Mouse (Mus musculus) right cerebral cortex, postnatal 25 days (tissue): ENCODE measurements around the gene Rps5.
A peak's percentile ranks its signal among the peaks of the same experiment; 100 is the strongest.
"Not testable (repeated sequence)": the region's sequence is repeated elsewhere in the genome, so short reads cannot be mapped to it uniquely, and the experiment has no call there.

ENCODE experiments used
- DNase-seq: peaks from one replicate; pipeline ENCODE4 v3.0.0; 2022

The Rps5 gene

DNA sequence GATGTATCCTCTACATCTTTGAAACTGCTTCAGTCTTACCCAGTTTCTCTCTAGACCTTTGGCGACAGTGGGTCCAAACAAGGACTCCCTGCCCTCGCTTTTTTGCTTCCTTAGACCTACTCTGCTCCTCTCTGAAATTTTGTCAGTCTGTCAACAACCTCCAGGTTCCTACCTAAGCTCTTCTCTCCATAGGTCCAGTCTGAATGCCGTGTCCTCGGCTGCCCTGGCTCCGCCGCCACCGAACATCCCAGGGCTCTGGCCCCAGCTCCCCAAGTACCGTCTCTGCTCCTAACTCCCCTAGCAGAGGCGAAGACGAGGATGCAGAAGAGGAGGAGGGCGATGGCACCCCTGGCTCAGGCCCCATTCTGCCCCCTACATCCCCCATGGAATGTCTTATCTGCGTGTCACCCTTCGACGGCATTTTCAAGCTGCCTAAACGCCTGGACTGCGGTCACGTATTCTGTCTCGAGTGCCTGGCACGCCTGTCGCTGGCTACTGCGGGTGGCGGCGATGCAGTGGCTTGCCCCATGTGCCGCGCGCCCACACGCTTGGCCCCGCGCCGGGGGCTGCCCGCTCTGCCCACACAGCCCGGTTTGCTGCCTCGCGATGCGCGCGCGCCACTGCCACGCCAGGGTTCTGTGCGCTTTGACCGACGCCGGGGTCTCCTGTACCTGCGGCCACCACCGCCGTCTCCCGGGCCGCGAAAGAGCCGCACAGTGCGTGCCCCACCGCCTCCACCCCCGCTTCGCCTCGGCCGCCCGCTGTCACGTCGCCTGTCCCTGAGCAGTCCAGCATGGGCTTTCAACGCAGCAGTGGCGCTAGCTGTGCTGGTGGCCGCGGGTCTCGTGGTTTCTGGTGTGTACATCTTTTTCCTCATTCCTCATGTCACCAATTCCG is 5.9 kb downstream of the Rps5 start:
- DNase-seq, result peak; percentile 43

DNA sequence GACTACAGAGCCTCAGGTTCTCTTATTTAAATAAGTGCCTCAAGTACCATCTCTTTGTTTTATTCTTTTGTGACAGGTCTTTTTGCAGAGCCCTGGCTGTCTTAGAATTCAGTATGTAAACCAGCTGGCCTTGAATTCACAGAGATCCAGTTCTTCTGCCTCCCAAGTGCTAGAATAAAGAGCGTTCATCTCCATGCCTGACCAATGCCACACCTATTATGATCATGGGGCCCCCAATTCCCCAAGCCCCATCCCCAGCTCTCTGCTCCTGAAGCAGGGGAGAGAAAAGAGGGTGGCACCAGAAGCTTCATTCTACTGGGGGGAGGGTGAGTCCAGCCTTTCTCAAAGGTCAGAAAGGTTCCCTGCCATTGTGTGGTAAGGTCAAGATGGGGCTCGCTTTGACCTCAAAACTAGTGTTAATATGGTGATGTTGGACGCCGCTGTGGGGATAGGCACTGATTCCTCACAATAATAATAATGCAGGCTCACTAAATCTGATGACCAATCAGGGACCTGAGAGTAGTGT is 11.6 kb downstream of the Rps5 start:
- no peak for DNase-seq

DNA sequence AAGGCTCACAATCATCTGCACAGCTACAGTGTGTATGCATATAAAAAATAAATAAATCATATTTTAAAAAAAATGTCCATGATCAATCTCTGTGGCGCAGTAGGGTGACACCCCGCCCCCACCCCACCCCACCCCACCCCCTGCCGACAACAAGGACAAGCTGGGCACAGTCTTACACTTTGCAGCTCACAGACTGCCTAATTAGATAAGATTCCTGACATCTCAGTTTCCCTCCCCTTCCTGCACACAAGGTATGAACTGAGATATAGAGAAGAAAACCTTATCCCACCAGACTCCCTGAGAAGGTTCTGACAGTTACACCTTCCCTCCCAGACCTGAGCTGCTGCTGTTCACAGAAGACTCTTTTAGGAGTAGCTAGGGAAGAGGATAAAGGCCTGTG is 12.7 kb downstream of the Rps5 start:
- DNase-seq, result no peak

DNA sequence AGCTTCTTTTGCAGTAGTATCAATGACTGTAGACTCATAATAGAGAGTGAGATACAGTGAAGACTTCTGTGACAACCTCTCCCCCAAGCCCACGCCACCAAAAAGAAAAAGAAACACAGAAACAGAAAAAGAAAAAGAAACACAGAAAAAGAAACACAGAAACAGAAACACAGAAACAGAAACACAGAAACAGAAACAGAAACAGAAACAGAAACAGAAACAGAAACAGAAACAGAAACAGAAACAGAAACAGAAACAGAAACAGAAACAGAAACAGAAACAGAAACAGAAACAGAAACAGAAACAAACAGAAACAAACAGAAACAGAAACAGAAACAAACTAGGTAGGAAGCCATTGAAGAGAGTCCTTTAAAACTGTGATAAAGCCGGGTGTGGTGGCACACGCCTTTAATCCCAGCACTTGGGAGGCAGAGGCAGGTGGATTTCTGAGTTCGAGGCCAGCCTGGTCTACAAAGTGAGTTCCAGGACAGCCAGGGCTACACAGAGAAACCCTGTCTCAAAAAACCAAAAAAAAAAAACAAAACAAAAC is 15.2 kb downstream of the Rps5 start:
- DNase-seq, result not testable (repeated sequence)

DNA sequence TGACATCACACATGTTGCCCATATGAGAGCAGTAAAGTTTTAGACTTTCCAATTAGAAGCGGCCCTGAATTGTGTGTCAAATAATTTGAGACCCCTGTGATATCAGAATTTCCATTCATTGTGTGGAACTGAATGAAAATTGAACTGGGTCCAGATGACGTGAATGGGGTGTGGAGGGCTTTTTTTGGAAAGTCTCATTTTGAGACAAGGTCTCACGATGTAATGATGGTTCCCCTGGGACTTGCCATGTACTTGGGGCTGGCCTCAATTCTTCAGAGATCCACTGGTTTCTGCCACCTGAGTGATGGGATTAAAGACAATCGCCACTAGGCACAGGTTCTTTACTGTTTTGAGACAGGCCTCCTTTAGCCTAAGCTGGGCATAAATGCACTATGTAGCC is 18.5 kb downstream of the Rps5 start:
- DNase-seq, result no peak

DNA sequence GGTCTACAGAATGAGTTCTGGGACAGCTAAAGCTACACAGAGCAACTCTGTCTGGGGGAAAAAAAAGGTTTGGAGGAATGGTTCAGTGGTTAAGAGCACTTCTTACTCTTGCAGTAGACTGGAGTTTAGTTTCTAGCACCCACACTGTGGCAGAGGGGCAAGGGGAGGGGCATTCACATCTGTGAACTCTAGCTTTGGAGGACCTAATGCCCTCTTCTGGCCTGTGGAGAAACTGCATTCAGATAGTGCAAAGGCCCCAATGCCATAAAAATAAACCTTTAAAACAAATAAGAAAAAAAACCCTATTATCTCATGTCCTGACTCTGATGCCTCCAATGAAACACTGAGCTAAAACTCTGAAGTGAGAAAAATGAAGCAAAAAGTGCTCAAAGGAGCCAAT is 21.4 kb downstream of the Rps5 start:
- no peak for DNase-seq

DNA sequence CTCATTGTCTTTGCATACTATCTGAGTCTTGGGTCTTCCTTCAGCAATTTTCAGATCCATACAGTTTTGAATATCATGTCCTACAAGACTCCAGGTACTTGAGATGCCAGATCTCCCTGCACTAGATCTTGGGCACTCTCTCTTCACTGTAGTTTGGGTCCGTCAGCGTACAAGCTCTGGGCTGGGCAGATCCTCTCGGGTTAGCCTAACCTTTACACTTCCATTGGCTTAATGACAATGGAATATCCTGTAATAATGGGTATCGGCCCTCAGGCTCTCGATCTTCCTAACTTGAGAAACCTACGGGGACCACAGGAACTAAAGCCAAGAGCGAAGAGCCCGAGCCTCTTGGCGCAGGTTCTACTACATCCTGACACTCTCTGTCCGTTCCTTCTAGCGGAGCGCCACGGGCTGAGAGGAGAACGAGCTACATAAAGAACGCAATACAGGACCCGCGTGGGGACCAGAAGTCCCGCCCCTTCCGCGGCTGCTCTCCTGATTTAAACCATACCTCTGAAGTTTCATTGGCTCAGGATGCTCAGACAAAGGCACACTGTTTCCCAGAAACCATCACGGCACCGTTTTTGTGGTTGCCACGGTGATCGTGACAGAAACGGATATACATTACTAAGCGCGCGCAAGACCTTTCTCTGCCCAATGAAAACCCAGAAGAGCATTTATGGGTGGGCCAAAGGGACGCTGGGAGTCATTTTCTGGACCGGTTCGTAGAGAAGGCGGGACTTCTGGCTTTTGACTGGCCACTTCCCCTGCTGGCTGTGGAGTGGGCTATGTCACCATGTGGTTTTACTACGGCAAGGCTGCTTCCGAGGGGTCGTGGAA is 27.2 kb downstream of the Rps5 start:
- DNase-seq, result peak; percentile 94

DNA sequence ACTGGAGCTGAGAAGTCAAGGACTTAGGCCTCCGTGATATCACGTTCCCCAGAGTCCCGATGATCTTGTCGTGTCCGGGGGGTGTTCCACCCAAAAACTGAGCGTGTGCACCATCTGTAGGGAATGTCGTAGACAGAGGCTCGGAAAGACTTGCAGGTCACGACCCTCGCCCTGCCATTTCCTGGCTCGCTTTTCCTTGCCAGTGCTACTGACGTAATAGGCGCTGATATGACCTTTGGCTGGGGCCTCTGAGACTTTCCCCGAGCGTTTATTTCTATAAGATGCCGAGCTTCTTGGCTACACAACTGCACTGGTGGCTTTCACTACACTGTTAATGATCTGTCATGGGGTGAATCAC is 27.8 kb downstream of the Rps5 start:
- DNase-seq, result no peak

DNA sequence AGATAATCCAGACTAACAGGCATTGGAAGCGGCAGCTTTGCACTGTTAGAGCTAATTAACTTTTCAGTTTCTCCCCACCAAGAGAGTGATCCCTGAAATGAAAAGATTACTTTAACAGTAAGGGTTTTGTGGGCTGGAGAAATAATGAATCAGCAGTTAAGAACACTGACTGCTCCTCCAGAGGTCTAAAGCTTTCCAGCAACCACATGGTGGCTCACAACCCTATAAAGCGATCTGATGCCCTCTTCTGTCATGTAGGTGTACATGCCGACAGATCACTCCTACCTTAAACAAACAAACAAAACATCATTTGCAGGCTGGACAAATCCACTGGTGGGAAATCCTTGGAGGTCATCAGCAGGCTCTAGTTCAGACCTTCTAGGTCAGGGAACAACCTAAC is 32.8 kb downstream of the Rps5 start:
- no peak for DNase-seq

DNA sequence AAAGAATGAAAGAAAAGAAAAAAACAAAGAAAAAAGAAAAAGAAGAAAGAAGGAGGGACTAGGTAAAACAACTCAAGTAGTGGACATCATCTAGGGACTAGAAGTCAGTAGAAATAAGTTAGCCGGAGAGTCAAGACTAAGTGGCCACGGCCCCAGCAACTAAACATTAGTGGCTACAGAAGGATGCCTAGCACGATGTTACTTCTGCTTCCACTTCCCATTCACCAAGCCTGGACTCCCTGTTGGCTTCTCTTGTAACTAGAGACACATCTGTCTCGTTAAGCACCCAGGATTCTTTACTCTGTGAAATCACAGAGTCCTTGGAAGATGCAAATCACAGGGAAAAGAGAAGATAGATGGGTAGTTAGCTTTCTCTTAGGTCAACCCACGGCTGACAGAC is 35.4 kb downstream of the Rps5 start:
- no peak for DNase-seq

DNA sequence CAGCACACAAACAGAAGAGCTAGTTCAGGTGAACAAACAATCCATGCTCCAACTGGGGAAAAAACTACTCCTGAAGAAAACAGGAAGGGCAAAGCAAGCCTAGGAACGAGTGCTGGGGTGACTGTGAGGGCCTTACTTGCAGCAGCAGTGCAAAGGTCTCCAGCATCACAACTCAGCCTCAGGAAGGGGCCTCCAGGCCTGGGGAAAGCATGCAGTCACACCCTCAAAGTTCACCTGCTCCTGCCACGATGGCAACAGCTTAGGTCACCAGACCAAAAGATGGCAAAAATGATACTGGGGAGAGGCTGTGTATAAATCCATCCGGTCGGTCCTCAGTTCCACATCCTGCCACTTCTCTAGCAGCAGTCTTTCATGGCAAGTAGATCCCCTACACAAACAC is 36.9 kb downstream of the Rps5 start:
- DNase-seq, result no peak

DNA sequence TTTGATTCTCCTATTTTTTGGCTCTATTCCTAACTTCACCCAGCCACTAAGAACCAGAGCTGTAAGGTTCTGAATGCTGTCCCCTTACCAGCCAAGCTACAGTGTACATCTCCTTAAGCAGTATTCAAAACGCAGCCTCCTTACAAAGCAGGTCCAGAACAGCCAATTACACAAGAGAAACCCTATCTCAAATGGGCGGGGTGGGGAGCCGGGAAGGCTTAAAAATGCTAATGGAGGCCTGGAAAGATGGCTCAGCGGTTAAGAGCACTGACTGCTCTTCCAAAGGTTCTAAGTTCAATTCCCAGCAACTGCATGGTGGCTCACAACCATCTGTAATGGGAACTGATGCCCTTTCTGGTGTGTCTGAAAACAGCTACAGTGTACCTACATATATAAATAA is 37.6 kb downstream of the Rps5 start:
- no peak for DNase-seq

DNA sequence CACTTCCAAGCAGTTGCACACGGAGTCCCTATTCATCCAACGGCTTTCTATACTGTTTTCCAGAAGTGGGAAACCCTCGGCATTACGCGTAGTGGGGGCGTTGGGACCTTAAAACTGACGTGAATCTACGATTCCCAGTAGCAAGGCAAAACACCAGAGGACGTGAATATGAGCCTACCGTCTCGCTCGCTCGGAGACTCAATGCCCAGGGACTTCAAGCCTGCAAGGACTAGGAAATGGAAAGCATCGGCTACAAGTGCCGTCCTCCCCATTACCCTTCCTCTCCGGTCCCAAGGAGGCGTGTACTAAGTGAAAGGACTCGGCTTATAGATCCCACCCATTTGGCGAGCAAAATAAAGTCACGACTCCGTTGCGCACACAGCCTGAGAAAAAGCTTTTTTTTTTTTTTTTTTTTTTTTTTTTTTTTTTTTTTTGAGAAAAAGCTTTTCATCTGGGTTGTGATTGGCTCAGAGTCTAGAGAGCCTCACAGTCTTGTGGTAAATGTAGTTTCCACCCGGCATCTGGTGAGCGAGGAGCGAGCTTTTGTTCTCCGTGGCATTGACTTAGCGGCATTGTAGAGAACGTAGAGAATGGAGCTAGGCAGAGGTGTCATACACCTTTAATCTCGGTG is 39.5 kb downstream of the Rps5 start:
- DNase-seq, result peak; percentile 45

DNA sequence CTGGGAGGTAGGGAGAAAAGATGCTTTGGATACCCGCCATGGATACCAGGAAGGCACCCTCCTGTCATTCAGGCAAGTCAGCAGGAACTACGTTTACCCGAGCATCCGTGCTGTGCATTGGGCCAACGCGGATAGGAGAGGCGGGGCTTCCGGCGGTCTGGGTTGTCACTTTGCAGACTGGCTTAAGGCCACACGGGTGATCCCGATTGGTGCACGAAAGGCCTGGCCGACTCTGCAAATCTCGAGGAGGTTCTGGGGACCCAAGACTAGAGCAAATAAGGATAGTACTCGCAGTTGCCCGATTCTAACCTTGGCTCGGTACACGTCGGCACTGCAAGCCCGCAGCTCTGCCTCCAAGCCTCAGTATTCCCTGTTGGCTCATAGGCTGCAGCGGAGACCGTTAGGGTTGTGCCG is 43.6 kb downstream of the Rps5 start, which contains the start of gene Zfp324:
TSS of gene Zfp324 (plus strand) at position 161 of the 414 bp plus-strand sequence.
- DNase-seq, result peak; percentile 91

DNA sequence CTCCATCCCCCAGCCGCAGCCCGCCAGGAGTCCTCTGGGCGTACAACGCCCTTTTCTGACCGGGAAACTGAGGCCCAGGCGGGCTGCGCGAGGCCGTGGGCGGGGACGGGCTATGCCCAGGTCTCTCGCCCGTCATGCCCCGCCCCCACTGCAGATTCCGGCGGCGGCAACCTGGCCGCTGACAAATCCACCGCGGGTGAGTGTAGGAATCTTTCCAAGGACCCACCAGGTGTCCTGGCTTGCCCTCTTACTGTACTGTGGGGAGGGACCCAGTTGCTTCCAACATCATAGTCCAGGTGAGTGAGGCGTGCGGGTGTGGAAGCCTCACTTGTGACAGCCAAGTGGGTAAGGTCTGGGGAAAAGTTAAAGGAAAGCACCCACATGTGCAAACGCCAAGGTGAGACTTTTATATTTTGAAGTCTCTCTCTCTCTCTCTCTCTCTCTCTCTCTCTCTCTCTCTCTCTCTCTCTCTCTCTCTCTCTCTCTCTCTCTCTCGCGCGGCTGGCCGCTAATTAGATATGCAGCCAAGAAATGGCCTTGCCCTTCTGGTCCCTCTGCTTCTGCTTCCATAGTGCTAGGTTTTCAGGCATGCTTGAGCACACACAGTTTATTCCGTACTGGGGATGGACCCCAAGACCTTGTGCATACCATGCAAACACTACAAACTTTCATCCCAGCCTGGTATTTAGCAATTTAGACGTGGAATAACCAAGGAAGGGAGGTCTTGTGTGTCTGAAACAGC is 44.2 kb downstream of the Rps5 start:
- DNase-seq, result no peak

DNA sequence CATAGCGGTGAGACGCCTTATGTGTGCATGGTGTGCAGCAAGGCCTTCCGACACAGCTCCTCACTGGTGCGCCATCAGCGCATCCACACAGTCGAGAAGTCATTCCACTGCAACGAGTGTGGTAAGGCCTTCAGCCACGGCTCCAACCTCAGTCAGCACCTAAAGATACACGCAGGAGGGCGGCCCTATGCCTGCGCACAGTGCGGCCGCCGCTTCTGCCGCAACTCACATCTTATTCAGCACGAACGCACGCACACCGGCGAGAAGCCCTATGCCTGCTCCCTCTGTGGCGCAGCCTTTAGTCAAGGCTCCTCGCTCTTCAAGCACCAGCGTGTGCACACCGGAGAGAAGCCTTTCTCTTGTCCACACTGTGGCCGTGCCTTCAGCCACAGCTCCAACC is 48.8 kb downstream of the Rps5 start:
- no peak for DNase-seq
